Mouse (Mus musculus) megakaryocyte-erythroid progenitor cell, adult 5-6 weeks (primary cell): ENCODE results near the gene Ubxn11. TPM values are rescaled to one million over a fixed set of nuclear protein-coding genes. Genes with fewer than 3 reads are reported as not detected.

Source experiments
- ATAC-seq: replicated peaks from 2 replicates; pipeline ENCODE4 v1.8.0; 2016; ENCODE audit warnings: mild to moderate bottlenecking, inconsistent platforms; ENCODE audit not compliant: severe bottlenecking, poor library complexity, low FRiP score, low TSS enrichment
- total RNA-seq, 2 experiments: library from RNA; stranded (forward) in 1 of 2; stranded (reverse) in 1 of 2; fragments of 200-1000, 215-1000 nt in 1 of 2; fragments of >200 nt in 1 of 2; fragmentation: Nextera tagmentation in 1 of 2; gene quantifications; 2 replicates each; pipeline ENCODE4 v1.2.3; 2014 to 2017

Ubxn11 gene
- total RNA-seq, 2 experiments from 2014 or later = 5.2 to 17.9 TPM

DNA sequence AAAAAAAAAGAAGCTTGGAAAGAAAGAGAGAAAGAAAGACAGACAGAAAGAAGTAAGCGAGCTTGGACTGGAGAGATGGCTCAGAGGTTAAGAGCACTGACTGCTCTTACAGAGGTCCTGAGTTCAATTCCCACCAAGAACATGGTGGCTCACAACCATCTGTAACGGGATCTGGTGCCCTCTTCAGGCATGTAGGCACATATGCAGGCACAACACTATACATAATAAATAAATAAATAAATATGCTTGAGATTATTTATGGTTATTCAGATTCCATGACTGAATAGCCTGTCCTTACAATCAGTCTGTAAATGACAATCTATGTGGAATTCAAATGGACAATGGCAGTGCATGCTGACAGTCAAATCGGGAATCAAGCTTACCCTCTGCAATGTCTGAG, 64.5 kb downstream of the Ubxn11 start:
- ATAC-seq = no peak

DNA sequence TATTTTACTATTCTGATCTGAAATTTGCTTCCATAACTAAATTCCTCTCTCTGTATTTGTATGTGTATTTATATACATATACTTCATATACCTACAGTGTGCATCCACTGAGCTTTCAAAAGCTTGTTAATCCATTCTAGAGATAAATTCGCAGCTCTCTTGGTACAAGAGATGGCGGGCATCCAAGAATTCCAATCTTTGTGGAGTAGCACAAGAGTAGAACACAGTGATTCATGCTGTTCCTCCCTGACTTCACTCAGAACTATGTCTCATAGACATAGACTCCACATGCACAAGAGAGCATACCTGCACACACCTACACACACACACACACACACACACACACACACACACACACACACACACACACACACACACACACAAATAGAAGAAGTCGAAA, 70.0 kb downstream of the Ubxn11 start:
- ATAC-seq = no peak

Other genes starting within 250 kb of the Ubxn11 start
- 37.3 and 46.2 TPM in 2 replicates for gene Rps6ka1, start 214.8 kb upstream of the Ubxn11 start, total RNA-seq (2014; fragmentation: Nextera tagmentation)
- gene Rps6ka1, start 214.8 kb upstream of the Ubxn11 start, total RNA-seq (2017) = 16.3 and 36.1 TPM in 2 replicates
- 542 and 559 TPM in 2 replicates for gene Hmgn2, start 133.9 kb upstream of the Ubxn11 start, total RNA-seq (2014; fragmentation: Nextera tagmentation)
- gene Hmgn2, start 133.9 kb upstream of the Ubxn11 start, total RNA-seq (2017) = 268 and 336 TPM in 2 replicates
- 27.0 and 34.0 TPM in 2 replicates for gene Dhdds, start 101.7 kb upstream of the Ubxn11 start, total RNA-seq (2014; fragmentation: Nextera tagmentation)
- gene Dhdds, start 101.7 kb upstream of the Ubxn11 start, total RNA-seq (2017) = 10.6 and 26.2 TPM in 2 replicates
- gene Lin28a, start 83.7 kb upstream of the Ubxn11 start, total RNA-seq (2014; fragmentation: Nextera tagmentation) = not detected in 2 replicates
- gene Lin28a, start 83.7 kb upstream of the Ubxn11 start, total RNA-seq (2017) = 0.23 TPM in 1 of 2 replicates, not detected in the other
- not detected in 2 replicates for gene Zfp683, start 48.7 kb upstream of the Ubxn11 start, total RNA-seq (2014; fragmentation: Nextera tagmentation)
- gene Zfp683, start 48.7 kb upstream of the Ubxn11 start, total RNA-seq (2017) = not detected in 2 replicates
- 0.55 TPM in 1 of 2 replicates, not detected in the other for gene Crybg2, start 41.8 kb upstream of the Ubxn11 start, total RNA-seq (2014; fragmentation: Nextera tagmentation)
- gene Crybg2, start 41.8 kb upstream of the Ubxn11 start, total RNA-seq (2017) = 0.09 TPM in 1 of 2 replicates, not detected in the other
- 34.9 and 43.4 TPM in 2 replicates for gene Cd52, start 7.5 kb upstream of the Ubxn11 start, total RNA-seq (2014; fragmentation: Nextera tagmentation)
- gene Cd52, start 7.5 kb upstream of the Ubxn11 start, total RNA-seq (2017) = 36.8 and 45.6 TPM in 2 replicates
- 87.3 and 101 TPM in 2 replicates for gene Sh3bgrl3, start 26.2 kb downstream of the Ubxn11 start, total RNA-seq (2014; fragmentation: Nextera tagmentation)
- 34.2 and 55.1 TPM in 2 replicates for gene Sh3bgrl3, start 26.2 kb downstream of the Ubxn11 start, total RNA-seq (2017)
- gene Cep85, start 84.5 kb downstream of the Ubxn11 start, total RNA-seq (2014; fragmentation: Nextera tagmentation) = 30.7 and 51.5 TPM in 2 replicates
- gene Cep85, start 84.5 kb downstream of the Ubxn11 start, total RNA-seq (2017) = 31.5 and 34.9 TPM in 2 replicates
- not detected in 2 replicates for gene Gm7534, start 100.4 kb downstream of the Ubxn11 start, total RNA-seq (2014; fragmentation: Nextera tagmentation)
- not detected in 2 replicates for gene Gm7534, start 100.4 kb downstream of the Ubxn11 start, total RNA-seq (2017)
- gene Catsper4, start 124.8 kb downstream of the Ubxn11 start, total RNA-seq (2014; fragmentation: Nextera tagmentation) = not detected in 2 replicates
- not detected in 2 replicates for gene Catsper4, start 124.8 kb downstream of the Ubxn11 start, total RNA-seq (2017)
- not detected in 2 replicates for gene Cnksr1, start 135.8 kb downstream of the Ubxn11 start, total RNA-seq (2014; fragmentation: Nextera tagmentation)
- gene Cnksr1, start 135.8 kb downstream of the Ubxn11 start, total RNA-seq (2017) = not detected in 2 replicates
- gene E130218I03Rik, start 141.1 kb downstream of the Ubxn11 start, total RNA-seq (2014; fragmentation: Nextera tagmentation) = not detected in 2 replicates
- not detected in 2 replicates for gene E130218I03Rik, start 141.1 kb downstream of the Ubxn11 start, total RNA-seq (2017)
- 18.2 and 20.3 TPM in 2 replicates for gene Zfp593, start 143.0 kb downstream of the Ubxn11 start, total RNA-seq (2014; fragmentation: Nextera tagmentation)
- gene Zfp593, start 143.0 kb downstream of the Ubxn11 start, total RNA-seq (2017) = 14.9 and 15.2 TPM in 2 replicates
- gene Gm30191, start 144.4 kb downstream of the Ubxn11 start, total RNA-seq (2014; fragmentation: Nextera tagmentation) = not detected in 2 replicates
- not detected in 2 replicates for gene Gm30191, start 144.4 kb downstream of the Ubxn11 start, total RNA-seq (2017)
- gene Grrp1, start 151.5 kb downstream of the Ubxn11 start, total RNA-seq (2014; fragmentation: Nextera tagmentation) = not detected in 2 replicates
- gene Grrp1, start 151.5 kb downstream of the Ubxn11 start, total RNA-seq (2017) = 0.52 TPM in 1 of 2 replicates, not detected in the other
- 12.1 and 25.9 TPM in 2 replicates for gene Pdik1l, start 185.3 kb downstream of the Ubxn11 start, total RNA-seq (2014; fragmentation: Nextera tagmentation)
- 26.8 and 33.9 TPM in 2 replicates for gene Pdik1l, start 185.3 kb downstream of the Ubxn11 start, total RNA-seq (2017)
- gene Trim63, start 212.6 kb downstream of the Ubxn11 start, total RNA-seq (2014; fragmentation: Nextera tagmentation) = not detected in 2 replicates
- not detected in 2 replicates for gene Trim63, start 212.6 kb downstream of the Ubxn11 start, total RNA-seq (2017)
- gene Slc30a2, start 240.6 kb downstream of the Ubxn11 start, total RNA-seq (2014; fragmentation: Nextera tagmentation) = not detected in 2 replicates
- gene Slc30a2, start 240.6 kb downstream of the Ubxn11 start, total RNA-seq (2017) = not detected in 2 replicates